Mouse (Mus musculus) erythroblast, embryonic 14.5 days (primary cell): ENCODE results near the gene Rps2. TPM values are rescaled to one million over a fixed set of nuclear protein-coding genes. Genes with fewer than 3 reads are reported as not detected.

Experiments
- H3K27me3 ChIP-seq: 2 replicates; pipeline ENCODE4 v1.6.1; 2012; ENCODE audit warnings: inconsistent platforms; ENCODE audit not compliant: control insufficient read depth
- H3K36me3 ChIP-seq: 2 replicates; pipeline ENCODE4 v1.6.1; 2012; ENCODE audit warnings: mild to moderate bottlenecking, inconsistent platforms; ENCODE audit not compliant: control insufficient read depth
- H3K4me1 ChIP-seq: 2 replicates; pipeline ENCODE4 v1.6.1; 2012; ENCODE audit warnings: inconsistent platforms; ENCODE audit not compliant: control insufficient read depth
- H3K4me3 ChIP-seq: replicated peaks from 2 replicates; pipeline ENCODE3; 2012; ENCODE audit warnings: moderate library complexity, mild to moderate bottlenecking, inconsistent platforms
- H3K9me3 ChIP-seq: 2 replicates; pipeline ENCODE4 v1.6.1; 2012; ENCODE audit warnings: low read length, inconsistent platforms, mixed read lengths; ENCODE audit not compliant: control insufficient read depth
- GATA1 ChIP-seq: IDR thresholded peaks from 2 replicates; pipeline ENCODE4 v1.6.1; 2012; ENCODE audit warnings: low read length, inconsistent platforms, mixed read lengths
- TAL1 ChIP-seq: IDR thresholded peaks from 3 replicates; pipeline ENCODE4 v1.6.1; 2012; ENCODE audit warnings: low read length, inconsistent platforms, mixed read lengths
- polyA plus RNA-seq: library from polyadenylated mRNA; stranded (reverse); fragments of >175 nt; gene quantifications from 2 replicates; pipeline ENCODE4 v1.2.3, GENCODE M21; 2012

Gene Rps2
- polyA plus RNA-seq, 1 experiment: 143 TPM

GRCm38 (mm10) chr17:24697985-24698384 is 19.9 kb upstream of the Rps2 start:
- TF ChIP-seq GATA1 (no peak), TAL1 (no peak)
- H3K4me3 ChIP-seq: no peak overlapping the region
- peaks cover 9% of the 10 kb centered on the region for H3K27me3 ChIP-seq
- H3K4me1 ChIP-seq: peaks cover 41% of the 10 kb centered on the region
- H3K36me3 ChIP-seq: peaks cover 45% of the 10 kb centered on the region
- H3K9me3 ChIP-seq: no peaks in the 10 kb centered on the region

GRCm38 (mm10) chr17:24698715-24699114 is 19.2 kb upstream of the Rps2 start:
- peaks cover 44% of the 10 kb centered on the region for H3K36me3 ChIP-seq
- TF ChIP-seq TAL1: no peak
- no peak for TF ChIP-seq GATA1

GRCm38 (mm10) chr17:24699473-24699872 is 18.4 kb upstream of the Rps2 start:
- no peak overlapping the region for H3K4me3 ChIP-seq
- H3K9me3 ChIP-seq: no peaks in the 10 kb centered on the region
- H3K27me3 ChIP-seq: peaks cover 9% of the 10 kb centered on the region
- TF ChIP-seq GATA1 (no peak), TAL1 (no peak)
- H3K4me1 ChIP-seq: peaks cover 33% of the 10 kb centered on the region
- H3K36me3 ChIP-seq: peaks cover 46% of the 10 kb centered on the region

More at GRCm38 (mm10) chr17:24698715-24699114, 19.2 kb upstream of the Rps2 start:
- no peaks in the 10 kb centered on the region for H3K9me3 ChIP-seq
- H3K27me3 ChIP-seq: peaks cover 9% of the 10 kb centered on the region
- H3K4me1 ChIP-seq: peaks cover 38% of the 10 kb centered on the region
- H3K4me3 ChIP-seq: no peak overlapping the region

GRCm38 (mm10) chr17:24701251-24701650 is 16.7 kb upstream of the Rps2 start:
- Histone ChIP-seq H3K4me1 (peaks cover 34% of the 10 kb centered on the region), H3K27me3 (peaks cover 9% of the 10 kb centered on the region), H3K9me3 (no peaks in the 10 kb centered on the region), H3K4me3 (no peak overlapping the region), H3K36me3 (peaks cover 62% of the 10 kb centered on the region)
- TF ChIP-seq TAL1: no peak

GRCm38 (mm10) chr17:24705821-24706220 is 12.1 kb upstream of the Rps2 start:
- Histone ChIP-seq H3K27me3 (no peaks in the 10 kb centered on the region), H3K4me3 (peak overlapping the region; percentile 81), H3K36me3 (peaks cover 47% of the 10 kb centered on the region), H3K9me3 (no peaks in the 10 kb centered on the region), H3K4me1 (peaks cover 26% of the 10 kb centered on the region)
- TF ChIP-seq GATA1 (no peak), TAL1 (no peak)

- Histone ChIP-seq H3K27me3 (no peaks in the 10 kb centered on the region), H3K9me3 (no peaks in the 10 kb centered on the region), H3K4me1 (peaks cover 26% of the 10 kb centered on the region), H3K4me3 (peak within 1 kb of the TSS; percentile 81), H3K36me3 (peaks cover 33% of the 10 kb centered on the region)
- TF ChIP-seq GATA1 (no peak; the same call in 1 of the 2 replicates), TAL1 (peak; percentile 40; the same call in 2 of the 3 replicates)
Observed at GRCm38 (mm10) chr17:24706982-24707800, 10.7 kb upstream of the Rps2 start, which contains the start of gene Tbl3. Gene Tbl3 (minus strand): TSS chr17:24707660.

- Histone ChIP-seq H3K4me3 (peak overlapping the region; percentile 81), H3K4me1 (peaks cover 26% of the 10 kb centered on the region)
- no peak for TF ChIP-seq TAL1
- TF ChIP-seq GATA1: no peak
Observed at GRCm38 (mm10) chr17:24707801-24708425, 10.0 kb upstream of the Rps2 start.

GRCm38 (mm10) chr17:24708646-24709045 is 9.3 kb upstream of the Rps2 start:
- Histone ChIP-seq H3K4me3 (peak overlapping the region; percentile 29), H3K4me1 (peaks cover 26% of the 10 kb centered on the region)
- TF ChIP-seq GATA1 (no peak), TAL1 (no peak)

More at GRCm38 (mm10) chr17:24707801-24708425, 10.0 kb upstream of the Rps2 start:
- Histone ChIP-seq H3K9me3 (no peaks in the 10 kb centered on the region), H3K36me3 (peaks cover 27% of the 10 kb centered on the region), H3K27me3 (no peaks in the 10 kb centered on the region)

GRCm38 (mm10) chr17:24715556-24715955 is 2.4 kb upstream of the Rps2 start:
- Histone ChIP-seq H3K36me3 (peaks cover 30% of the 10 kb centered on the region), H3K27me3 (no peaks in the 10 kb centered on the region)
- no peak for TF ChIP-seq TAL1
- no peak for TF ChIP-seq GATA1

More at GRCm38 (mm10) chr17:24708646-24709045, 9.3 kb upstream of the Rps2 start:
- peaks cover 24% of the 10 kb centered on the region for H3K36me3 ChIP-seq
- no peaks in the 10 kb centered on the region for H3K27me3 ChIP-seq
- no peaks in the 10 kb centered on the region for H3K9me3 ChIP-seq

More at GRCm38 (mm10) chr17:24715556-24715955, 2.4 kb upstream of the Rps2 start:
- Histone ChIP-seq H3K4me3 (no peak overlapping the region), H3K9me3 (no peaks in the 10 kb centered on the region), H3K4me1 (peaks cover 19% of the 10 kb centered on the region)
